Mouse (Mus musculus): Measurements from ENCODE around the gene Ttll11.

Ttll11 gene

DNA sequence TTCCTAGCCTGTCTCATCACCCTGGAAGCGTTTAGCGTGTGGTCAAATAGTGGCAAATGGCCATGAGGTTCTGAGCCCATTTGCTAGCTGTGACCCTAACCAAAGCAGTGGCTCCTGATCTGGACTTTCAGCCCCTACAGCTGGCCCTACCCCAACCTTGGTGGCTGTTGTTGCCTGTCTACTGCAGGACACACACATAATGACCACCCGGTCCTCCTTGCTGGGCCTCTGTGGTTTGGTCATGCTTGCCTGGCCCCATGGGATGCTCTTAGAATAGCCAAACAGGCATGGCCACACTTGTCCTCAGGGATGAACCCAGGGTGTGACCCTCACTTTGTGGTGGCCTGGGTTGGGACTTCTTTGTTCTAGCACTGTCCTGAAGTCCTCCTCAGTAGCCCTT is 80.0 kb downstream of the Ttll11 start:
- no peak for DNase-seq (ENCODE audit: low spot score)

GRCm38 (mm10) chr2:35899135-35899474 is 80.6 kb downstream of the Ttll11 start:
- DNase-seq (ENCODE audit: low spot score) = no peak

DNA sequence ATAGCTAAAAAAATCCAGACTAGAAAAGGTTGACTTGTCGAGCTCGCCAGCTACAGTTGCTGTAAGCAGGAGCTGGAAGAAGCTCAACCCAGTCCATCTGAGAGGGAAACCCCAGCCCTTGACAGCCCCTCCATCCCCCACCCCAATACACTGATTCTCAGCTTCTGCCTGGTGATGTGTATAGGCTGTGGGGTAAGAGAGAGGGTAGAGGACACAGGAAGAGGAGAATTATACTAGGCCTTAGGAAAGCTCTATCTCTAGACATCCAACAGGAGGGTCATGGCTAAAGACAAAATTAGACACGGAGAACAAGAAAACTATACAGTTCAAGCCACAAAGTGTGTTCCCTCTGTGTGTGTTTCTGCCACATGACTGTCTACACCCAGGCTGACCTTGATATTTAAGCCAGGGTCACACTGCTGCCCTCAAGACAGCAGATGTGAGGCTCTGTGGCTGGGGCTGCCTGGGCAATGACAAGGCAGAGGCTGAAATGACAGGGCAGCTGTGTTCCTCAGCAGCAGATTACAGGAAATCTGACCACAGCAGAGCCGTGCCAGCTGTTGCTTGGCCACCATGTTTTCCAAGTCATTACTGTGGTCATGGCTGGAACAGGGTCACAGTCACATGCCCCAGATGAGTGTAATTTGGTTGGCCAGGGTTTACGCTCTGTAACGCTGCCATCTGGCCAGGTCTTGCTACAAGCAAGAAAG is 81.1 kb downstream of the Ttll11 start:
- DNase-seq (ENCODE audit: low spot score) = no peak

DNA sequence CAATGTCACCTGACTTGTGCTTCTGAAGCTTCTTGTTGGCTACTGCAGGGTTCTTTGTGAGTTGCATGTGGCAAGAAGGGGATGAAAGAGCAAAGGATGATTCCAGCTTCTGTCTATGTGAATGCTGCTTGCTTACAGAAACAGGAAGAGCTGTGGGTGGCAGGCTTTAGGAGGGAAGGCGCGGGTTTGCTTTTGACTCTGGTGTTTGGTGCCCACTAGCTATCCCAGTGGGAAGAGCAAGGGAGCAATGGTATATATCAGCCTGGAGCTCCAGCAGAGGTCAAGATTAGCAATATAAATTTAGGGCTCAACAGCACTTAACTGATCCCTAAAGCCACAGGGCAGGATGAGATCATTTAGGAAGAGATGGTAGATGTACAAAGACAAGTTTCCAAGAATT is 82.6 kb downstream of the Ttll11 start:
- no peak for DNase-seq (ENCODE audit: low spot score)

DNA sequence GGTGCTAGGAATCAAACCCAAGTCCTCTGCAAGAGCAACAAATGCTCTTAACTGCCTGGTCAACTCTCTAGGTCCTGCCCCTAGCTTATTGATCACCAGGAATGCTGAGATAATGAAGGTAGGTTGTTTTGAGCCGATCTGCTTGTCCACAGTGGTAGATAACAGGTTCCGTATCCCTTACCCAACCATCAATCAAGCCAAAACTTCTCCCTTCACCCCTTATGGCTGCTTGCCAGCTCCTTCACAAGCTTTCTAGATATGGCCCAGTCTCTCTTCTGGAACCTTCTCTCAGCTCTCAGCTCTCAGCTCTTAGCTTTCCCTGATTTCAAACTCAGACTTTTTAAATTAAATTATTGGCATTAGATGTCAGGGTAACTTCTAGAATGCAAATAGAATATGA is 85.2 kb downstream of the Ttll11 start:
- no peak for DNase-seq (ENCODE audit: low spot score)

GRCm38 (mm10) chr2:35890635-35891034 is 89.1 kb downstream of the Ttll11 start:
- no peak for DNase-seq (ENCODE audit: low spot score)

GRCm38 (mm10) chr2:35889776-35890175 is 89.9 kb downstream of the Ttll11 start:
- no peak for DNase-seq (ENCODE audit: low spot score)

- DNase-seq (ENCODE audit: low spot score) = no peak
These were observed 95.4 kb downstream of the Ttll11 start for GRCm38 (mm10) chr2:35884296-35884695.

- DNase-seq (ENCODE audit: low spot score) = no peak
These were observed 97.3 kb downstream of the Ttll11 start for GRCm38 (mm10) chr2:35882336-35882987.

DNA sequence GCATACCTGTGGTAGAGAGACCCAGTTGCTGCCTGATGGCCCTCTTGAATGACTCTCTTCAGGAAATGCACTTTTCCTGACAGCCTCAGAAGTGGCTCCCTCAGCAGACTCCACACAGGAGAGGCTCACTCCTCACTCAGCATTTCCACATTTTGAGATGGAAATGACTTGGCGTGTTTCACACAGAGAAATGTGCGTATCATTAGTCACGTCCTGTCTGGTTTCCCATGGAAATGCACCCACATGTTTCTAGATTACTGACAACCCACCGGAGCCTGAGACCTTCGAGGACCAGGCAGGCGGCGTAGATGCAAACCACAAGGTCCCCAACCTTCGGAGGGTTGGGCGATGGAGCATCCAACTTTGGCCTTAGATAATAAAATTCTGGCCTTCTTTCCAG is 97.8 kb downstream of the Ttll11 start:
- no peak for DNase-seq (ENCODE audit: low spot score)

DNA sequence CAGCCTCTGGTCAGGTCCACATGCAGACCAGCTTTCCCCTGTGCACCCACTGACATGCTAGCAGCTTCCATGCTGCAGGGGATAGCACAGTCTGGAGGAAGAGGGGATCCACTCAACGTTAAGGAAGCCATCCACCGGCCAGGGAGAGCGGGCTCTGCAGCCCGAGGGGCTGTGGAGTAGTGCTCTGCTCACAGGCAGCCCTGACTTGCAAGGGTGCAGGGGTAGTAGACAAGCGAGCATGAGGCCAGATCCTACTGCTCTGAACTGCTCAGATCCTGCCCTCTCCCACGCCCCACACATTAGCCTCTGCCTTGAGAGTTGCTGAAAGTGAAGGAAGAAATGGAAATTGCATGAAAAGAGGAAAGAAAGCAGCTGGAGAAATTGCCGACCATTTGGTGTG is 99.4 kb downstream of the Ttll11 start:
- DNase-seq (ENCODE audit: low spot score) = no peak

- no peak for DNase-seq (ENCODE audit: low spot score)
These were observed 99.8 kb downstream of the Ttll11 start for GRCm38 (mm10) chr2:35879887-35880286.

DNA sequence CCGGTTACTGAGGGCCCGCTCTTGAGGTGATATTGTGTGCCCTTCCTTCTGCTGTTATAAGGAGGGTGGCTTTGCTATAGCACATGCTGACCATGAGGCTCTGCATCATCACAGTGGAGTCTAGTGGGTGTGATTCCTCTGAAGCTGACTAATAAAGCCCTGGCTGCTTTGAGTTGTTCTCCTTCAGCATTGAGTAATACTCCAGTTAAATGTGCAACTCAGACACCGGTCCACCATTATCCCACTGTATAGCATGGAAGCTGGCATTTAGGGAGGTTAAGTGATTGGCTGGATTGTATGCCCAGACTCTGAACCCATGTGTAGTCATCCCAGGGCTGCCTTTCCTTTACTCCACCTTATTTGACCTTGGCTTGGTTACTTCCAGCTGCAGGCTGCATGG is 101.2 kb downstream of the Ttll11 start:
- no peak for DNase-seq (ENCODE audit: low spot score)

DNA sequence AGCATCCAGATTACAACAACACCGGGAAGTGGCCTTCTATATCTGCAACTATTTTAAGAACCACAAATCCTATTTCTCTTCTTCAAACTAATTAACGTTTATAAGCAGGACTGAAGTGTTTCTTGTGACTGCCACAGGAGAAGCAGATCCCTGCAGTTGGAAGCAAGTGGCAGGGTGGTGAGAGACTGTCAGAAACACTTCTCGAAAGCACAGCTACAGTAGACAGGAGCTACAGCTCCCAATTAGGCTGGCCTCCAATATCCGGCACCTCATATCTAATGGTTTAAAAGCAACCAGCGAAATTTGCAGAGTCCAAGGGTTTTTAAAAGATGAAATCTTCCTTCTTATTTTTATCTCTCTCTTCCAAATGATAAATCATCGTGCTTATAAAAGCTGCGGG is 104.1 kb downstream of the Ttll11 start:
- no peak for DNase-seq (ENCODE audit: low spot score)

DNA sequence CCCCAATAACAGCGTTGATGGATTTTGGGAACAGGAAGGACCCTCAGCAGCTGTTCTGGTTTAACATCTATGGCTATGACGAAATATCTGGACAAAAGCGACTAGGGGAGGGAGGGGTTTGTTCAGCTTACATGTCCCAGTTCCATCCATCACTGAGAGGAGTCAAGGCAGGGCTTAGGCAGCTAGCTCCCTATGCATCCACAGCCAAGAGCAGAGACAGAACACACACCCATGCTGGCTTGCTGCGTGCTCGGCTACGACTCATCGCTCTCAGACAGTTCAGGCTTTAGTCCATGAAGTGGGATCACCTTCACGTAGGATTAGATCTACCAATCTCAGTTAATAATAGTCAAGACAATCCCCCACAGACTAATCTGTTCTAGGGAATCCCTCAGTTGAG is 105.3 kb downstream of the Ttll11 start:
- DNase-seq (ENCODE audit: low spot score) = no peak

GRCm38 (mm10) chr2:35869165-35869564 is 110.5 kb downstream of the Ttll11 start:
- no peak for DNase-seq (ENCODE audit: low spot score)

- no peak for DNase-seq (ENCODE audit: low spot score)
These were observed 116.4 kb downstream of the Ttll11 start for GRCm38 (mm10) chr2:35863284-35863683.

- no peak for DNase-seq (ENCODE audit: low spot score)
These were observed 118.5 kb downstream of the Ttll11 start for GRCm38 (mm10) chr2:35861185-35861584.

- DNase-seq (ENCODE audit: low spot score) = no peak
These were observed 119.3 kb downstream of the Ttll11 start for GRCm38 (mm10) chr2:35860394-35860744.

GRCm38 (mm10) chr2:35859708-35860393 is 119.9 kb downstream of the Ttll11 start:
- DNase-seq (ENCODE audit: low spot score) = no peak

DNA sequence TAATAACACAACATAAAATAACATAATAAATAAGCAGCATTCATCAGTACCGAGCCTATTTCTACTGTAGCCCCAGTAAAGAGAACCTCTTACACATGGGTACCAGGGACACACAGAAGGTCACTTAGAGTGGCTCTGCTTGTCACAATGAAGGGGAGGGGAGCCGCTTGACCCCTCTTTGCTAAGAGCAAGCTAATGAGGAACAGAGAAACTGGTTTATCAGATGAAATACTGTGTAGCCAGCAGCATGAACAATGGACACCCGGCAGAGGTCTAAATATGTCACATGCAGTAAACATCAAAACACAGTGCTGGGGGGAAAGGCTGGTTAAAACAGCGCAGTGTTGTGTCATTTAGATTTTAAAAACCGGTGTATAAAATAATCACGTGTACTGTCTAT is 121.4 kb downstream of the Ttll11 start:
- no peak for DNase-seq (ENCODE audit: low spot score)

DNA sequence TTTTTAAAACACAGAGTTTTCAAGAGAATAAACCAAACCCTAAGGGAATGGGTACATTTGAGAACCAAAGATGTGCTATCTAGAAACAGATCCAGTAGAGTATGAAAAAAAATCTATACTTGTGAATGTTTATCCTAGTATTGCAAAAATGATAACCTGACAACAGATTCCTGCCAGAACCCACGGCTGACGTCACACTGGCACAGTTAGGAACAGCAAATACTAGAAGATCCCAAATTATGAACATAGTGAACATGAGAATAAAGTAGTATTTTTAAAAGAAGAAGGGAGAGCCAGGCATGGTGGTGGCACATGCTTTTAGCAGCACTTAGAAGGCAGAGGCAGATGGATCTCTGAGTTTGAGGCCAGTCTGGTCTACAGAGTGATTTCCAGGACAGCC is 122.8 kb downstream of the Ttll11 start:
- DNase-seq (ENCODE audit: low spot score) = no peak

DNA sequence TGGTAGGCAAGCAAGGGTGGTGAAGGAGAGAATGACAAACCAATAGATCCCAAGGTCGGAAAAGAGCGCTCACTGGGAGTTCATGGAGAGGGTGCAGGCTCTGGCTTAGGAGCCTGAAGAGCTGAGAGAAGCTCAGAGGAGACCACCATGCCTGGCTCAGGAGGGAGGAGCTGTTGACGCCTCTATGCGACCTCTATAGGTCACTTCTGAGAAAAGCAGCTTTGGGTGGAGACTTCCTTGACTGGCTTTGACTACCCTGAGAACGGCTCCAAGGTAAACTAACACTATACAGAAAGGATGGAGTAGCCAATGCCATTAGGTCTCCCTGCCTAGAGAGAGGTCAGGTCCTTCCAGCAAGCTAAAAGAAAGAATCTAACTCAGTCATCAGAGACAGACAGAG is 124.8 kb downstream of the Ttll11 start:
- DNase-seq (ENCODE audit: low spot score) = no peak

GRCm38 (mm10) chr2:35852971-35853370 is 126.7 kb downstream of the Ttll11 start:
- DNase-seq (ENCODE audit: low spot score) = no peak
